Mouse (Mus musculus) midbrain, embryonic 11.5 days (tissue): ENCODE measurements around the gene Rnf141. TPM values are rescaled to one million over a fixed set of nuclear protein-coding genes. Genes with fewer than 3 reads are reported as not detected.

Source experiments
- ATAC-seq: fragments of 200-750 bp; cut with Nextera tagmentation; 2 replicates; pipeline ENCODE4 v1.8.0; 2017; ENCODE audit warnings: moderate TSS enrichment, moderate library complexity; ENCODE audit not compliant: low FRiP score
- DNase-seq: peaks from one replicate; pipeline ENCODE4 v3.0.0; 2015; ENCODE audit warnings: low spot score; ENCODE audit errors: missing footprints
- H3K27ac ChIP-seq: fragments of 300-500 bp; sonication (generic); 2 replicates; pipeline ENCODE4 v1.5.1; 2014; ENCODE audit warnings: low read depth, low read length
- H3K27me3 ChIP-seq: fragments of 300-500 bp; sonication (generic); 2 replicates; pipeline ENCODE4 v1.6.1; 2014; ENCODE audit warnings: mild to moderate bottlenecking, low read length, moderate library complexity, mixed read lengths; ENCODE audit not compliant: control insufficient read depth, insufficient read depth
- H3K36me3 ChIP-seq: fragments of 300-500 bp; sonication (generic); 2 replicates; pipeline ENCODE4 v1.6.1; 2014; ENCODE audit warnings: mild to moderate bottlenecking, low read length, moderate library complexity, mixed read lengths; ENCODE audit not compliant: control insufficient read depth, insufficient read depth
- H3K4me1 ChIP-seq: fragments of 300-500 bp; sonication (generic); 2 replicates; pipeline ENCODE4 v1.6.1; 2014; ENCODE audit warnings: low read length; ENCODE audit not compliant: control insufficient read depth, insufficient read depth
- H3K4me2 ChIP-seq: fragments of 300-500 bp; sonication (generic); 2 replicates; pipeline ENCODE4 v1.6.1; 2014; ENCODE audit warnings: mild to moderate bottlenecking, moderate library complexity
- H3K4me3 ChIP-seq: fragments of 300-500 bp; sonication (generic); 2 replicates; pipeline ENCODE4 v1.5.1; 2014; ENCODE audit warnings: low read depth, low read length
- H3K9ac ChIP-seq: fragments of 300-500 bp; sonication (generic); 2 replicates; pipeline ENCODE4 v1.6.1; 2014; ENCODE audit warnings: low read length
- H3K9me3 ChIP-seq: fragments of 300-500 bp; sonication (generic); 2 replicates; pipeline ENCODE4 v1.6.1; 2016; ENCODE audit warnings: low read length; ENCODE audit not compliant: control insufficient read depth
- WGBS: fragments of 180-500 bp; shearing (Covaris S2); extraction: QIAGEN DNeasy Blood & Tissue Kit; methylation state at CpG from one replicate; pipeline ENCODE4 v1.1.7; 2014; 5-methylcytosine and 5-hydroxymethylcytosine counted together
- polyA plus RNA-seq: library from polyadenylated mRNA; unstranded; fragments of >200 nt; fragmentation: Nextera tagmentation; extraction: Ambion mirVana; gene quantifications from 2 replicates; pipeline ENCODE4 v1.2.1, GENCODE M21; 2014

The Rnf141 gene
- polyA plus RNA-seq, 1 experiment from 2014 or later: 27.7 TPM

- 91% methylated on average over 2 of the region's 2 CpGs for WGBS
- H3K27me3 ChIP-seq: no peaks in the 10 kb centered on the region
- DNase-seq (no peak), ATAC-seq (no peak)
- H3K36me3 ChIP-seq: no peaks in the 10 kb centered on the region
- no peak overlapping the region for H3K27ac ChIP-seq
- H3K9me3 ChIP-seq: no peaks in the 10 kb centered on the region; the same call in 1 of the 2 replicates
- H3K4me1 ChIP-seq: peaks cover 4% of the 10 kb centered on the region
- H3K9ac ChIP-seq: no peak overlapping the region
- H3K4me3 ChIP-seq: no peak overlapping the region
- no peak overlapping the region for H3K4me2 ChIP-seq
These were observed 3.1 kb upstream of the Rnf141 start for GRCm38 (mm10) chr7:110847321-110847720.

DNA sequence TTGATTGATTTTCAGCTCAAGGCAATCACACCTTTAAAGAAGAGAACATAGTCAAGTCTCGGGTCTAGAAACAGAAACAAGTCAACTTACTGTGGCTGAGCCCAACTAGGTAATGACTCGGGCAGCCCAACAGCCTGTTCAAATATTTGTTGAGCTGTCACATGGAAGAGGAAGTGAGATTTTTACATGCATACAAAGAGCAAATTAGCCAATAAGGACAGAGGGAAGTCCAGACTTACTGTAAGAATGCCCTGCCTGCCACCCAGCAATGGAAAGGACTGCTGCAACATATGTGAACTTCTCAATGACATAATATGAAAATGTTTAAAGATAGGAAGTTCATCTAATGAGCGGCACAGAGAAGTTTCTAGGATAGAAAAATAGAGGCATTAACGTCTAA, 3.9 kb downstream of the Rnf141 start:
- no peaks in the 10 kb centered on the region for H3K36me3 ChIP-seq
- H3K27me3 ChIP-seq: no peaks in the 10 kb centered on the region
- ATAC-seq (no peak), DNase-seq (no peak)
- H3K4me3 ChIP-seq: no peak overlapping the region
- H3K9me3 ChIP-seq: no peaks in the 10 kb centered on the region
- 82% methylated on average over 4 of the region's 4 CpGs for WGBS
- H3K27ac ChIP-seq: no peak overlapping the region
- peaks cover 4% of the 10 kb centered on the region for H3K4me1 ChIP-seq
- no peak overlapping the region for H3K4me2 ChIP-seq
- H3K9ac ChIP-seq: no peak overlapping the region

DNA sequence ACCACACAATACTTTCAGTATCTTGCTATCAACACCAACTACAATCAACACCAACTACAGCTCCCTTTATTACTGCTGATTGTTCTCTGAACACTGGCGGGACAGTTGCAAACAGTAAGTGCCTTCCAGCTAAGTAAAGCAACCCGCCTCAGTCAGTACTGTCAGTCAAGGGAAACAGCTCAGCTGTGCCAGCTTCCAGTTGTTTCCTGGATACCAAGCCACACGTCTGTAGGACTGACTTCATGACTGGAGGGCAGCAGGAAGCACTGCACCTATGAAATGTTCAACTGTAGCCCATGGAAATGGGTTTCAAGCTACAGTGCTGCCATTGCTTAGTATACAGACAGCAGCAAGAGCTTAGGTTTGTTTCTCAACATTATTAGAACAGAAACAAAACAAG, 9.7 kb downstream of the Rnf141 start:
- Histone ChIP-seq H3K9me3 (no peaks in the 10 kb centered on the region), H3K36me3 (no peaks in the 10 kb centered on the region), H3K4me1 (no peaks in the 10 kb centered on the region), H3K4me3 (no peak overlapping the region), H3K9ac (no peak overlapping the region), H3K4me2 (no peak overlapping the region), H3K27ac (no peak overlapping the region), H3K27me3 (no peaks in the 10 kb centered on the region)
- no peak for ATAC-seq
- 72% methylated on average over 3 of the region's 3 CpGs for WGBS
- DNase-seq: no peak

DNA sequence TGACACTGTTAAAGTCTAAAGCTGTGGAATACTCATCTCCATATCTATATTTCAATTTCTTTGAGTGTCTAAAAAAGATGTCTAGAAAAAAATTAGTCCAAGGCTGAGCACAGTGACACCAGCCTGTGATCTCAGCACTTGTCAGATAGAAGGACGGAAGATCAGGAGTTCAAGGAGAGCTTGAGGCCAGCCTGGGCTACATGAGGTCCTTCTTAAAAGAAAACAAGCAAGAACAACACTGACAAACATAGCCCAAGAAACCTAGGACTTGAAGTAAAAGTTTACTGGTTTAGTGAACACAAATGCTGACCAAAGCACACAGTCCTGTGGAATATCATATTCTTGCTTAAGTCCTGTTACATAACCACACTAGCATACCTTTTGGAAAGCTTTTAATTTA, 10.2 kb downstream of the Rnf141 start:
- ATAC-seq: no peak
- Histone ChIP-seq H3K4me3 (no peak overlapping the region), H3K9me3 (no peaks in the 10 kb centered on the region), H3K4me1 (no peaks in the 10 kb centered on the region), H3K27me3 (no peaks in the 10 kb centered on the region), H3K9ac (no peak overlapping the region), H3K27ac (no peak overlapping the region), H3K4me2 (no peak overlapping the region), H3K36me3 (no peaks in the 10 kb centered on the region)
- 96% methylated on average over 1 of the region's 1 CpGs for WGBS
- DNase-seq: no peak

GRCm38 (mm10) chr7:110833024-110833423, 11.2 kb downstream of the Rnf141 start:
- Histone ChIP-seq H3K4me3 (no peak overlapping the region), H3K4me1 (no peaks in the 10 kb centered on the region), H3K27me3 (no peaks in the 10 kb centered on the region), H3K9me3 (no peaks in the 10 kb centered on the region), H3K4me2 (no peak overlapping the region), H3K27ac (no peak overlapping the region), H3K9ac (no peak overlapping the region), H3K36me3 (no peaks in the 10 kb centered on the region)
- 91% methylated on average over 1 of the region's 1 CpGs for WGBS
- ATAC-seq (no peak), DNase-seq (no peak)

DNA sequence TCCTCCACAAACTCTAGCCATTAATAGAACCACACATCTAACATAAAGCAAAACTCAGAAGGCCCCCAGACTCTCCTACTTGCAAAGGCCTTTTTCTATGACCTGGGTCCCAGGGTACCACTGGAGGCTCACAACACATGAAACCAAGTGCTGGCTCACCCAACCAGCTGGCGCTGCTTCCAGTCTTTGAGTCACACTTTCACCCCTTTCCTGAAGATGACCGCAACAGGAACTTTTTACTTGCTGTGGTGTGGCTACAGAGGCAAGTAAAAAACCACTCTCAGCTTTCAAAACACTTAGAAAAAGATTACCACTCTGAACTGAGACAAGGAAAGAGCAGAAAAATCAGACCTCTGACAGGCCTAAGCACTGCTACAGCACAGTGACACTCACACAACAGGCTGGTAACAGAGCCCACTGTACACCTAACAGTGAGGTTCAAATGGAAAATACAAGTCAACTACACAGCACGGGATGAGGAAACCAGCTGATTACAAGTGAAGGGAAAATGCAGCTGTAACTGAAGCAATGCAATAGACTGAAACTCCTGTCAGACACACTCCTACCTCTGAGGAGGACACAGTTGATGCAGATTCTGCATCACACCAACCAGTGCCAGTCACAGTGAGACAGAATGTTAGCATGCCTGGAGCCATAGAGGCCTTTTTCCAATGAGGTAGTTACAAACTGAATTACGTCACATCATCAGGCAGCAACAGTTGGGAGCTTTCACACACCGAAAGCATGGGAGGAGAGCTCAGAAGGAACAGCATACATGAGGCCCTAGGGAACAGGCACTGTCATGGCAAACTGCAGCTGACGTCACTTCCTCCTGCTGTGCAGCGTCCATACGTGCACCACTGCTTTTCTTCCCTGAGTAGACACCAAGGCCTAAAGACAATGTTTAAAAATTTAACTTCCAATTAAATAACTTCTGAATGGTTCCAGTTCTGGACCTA, 20.0 kb downstream of the Rnf141 start:
- no peak overlapping the region for H3K4me2 ChIP-seq
- 94% methylated on average over 8 of the region's 8 CpGs for WGBS
- H3K9me3 ChIP-seq: no peaks in the 10 kb centered on the region
- no peak for ATAC-seq
- H3K4me3 ChIP-seq: no peak overlapping the region
- peaks cover 2% of the 10 kb centered on the region; the same call in 1 of the 2 replicates for H3K36me3 ChIP-seq
- H3K4me1 ChIP-seq: no peaks in the 10 kb centered on the region
- H3K27me3 ChIP-seq: no peaks in the 10 kb centered on the region
- no peak for DNase-seq
- no peak overlapping the region for H3K9ac ChIP-seq
- no peak overlapping the region for H3K27ac ChIP-seq

DNA sequence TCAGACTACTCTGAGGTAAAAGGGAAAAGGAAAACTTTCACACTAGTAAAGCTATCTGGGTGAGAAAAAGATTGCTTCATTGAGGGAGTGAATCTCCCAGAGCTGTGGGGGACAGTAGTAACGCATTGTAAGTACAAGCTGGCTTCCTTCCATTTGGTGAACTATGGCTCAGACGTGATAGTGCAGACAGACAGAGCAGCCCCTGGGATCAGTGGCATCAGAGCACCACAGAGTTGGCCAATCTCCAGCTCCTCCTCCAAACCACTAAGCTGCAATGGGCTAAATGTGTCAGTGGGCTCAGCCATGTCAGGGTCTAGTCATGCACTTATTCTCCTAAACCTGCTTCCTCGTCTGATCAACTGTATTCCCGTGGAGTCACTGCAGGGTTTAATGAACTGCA, 20.7 kb downstream of the Rnf141 start:
- Histone ChIP-seq H3K4me1 (no peaks in the 10 kb centered on the region), H3K36me3 (peaks cover 2% of the 10 kb centered on the region; the same call in 1 of the 2 replicates), H3K9ac (no peak overlapping the region), H3K9me3 (no peaks in the 10 kb centered on the region), H3K4me3 (no peak overlapping the region), H3K27me3 (no peaks in the 10 kb centered on the region), H3K4me2 (no peak overlapping the region), H3K27ac (no peak overlapping the region)
- ATAC-seq: no peak
- DNase-seq: no peak
- WGBS: 88% methylated on average over 4 of the region's 4 CpGs

DNA sequence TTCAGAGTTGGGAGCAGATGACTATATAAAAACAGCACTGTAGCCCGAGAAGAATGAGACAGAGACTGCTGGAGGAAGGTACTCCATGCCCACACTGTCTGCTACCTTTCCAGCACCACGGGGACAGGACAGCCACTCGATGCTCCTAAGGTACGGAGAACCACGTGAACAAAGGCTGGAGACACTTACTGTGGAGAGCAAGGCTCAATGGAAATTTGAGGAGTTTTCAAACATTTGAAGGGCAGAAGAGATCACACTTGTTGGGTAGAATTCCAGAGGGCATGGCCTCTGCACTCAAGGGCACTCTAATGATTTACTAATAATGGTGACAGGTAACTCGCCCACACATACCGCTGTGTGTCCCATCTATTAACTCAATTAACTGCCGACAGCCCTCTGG, 21.2 kb downstream of the Rnf141 start:
- no peaks in the 10 kb centered on the region for H3K27me3 ChIP-seq
- H3K27ac ChIP-seq: no peak overlapping the region
- H3K4me2 ChIP-seq: no peak overlapping the region
- peaks cover 2% of the 10 kb centered on the region; the same call in 1 of the 2 replicates for H3K36me3 ChIP-seq
- WGBS: 90% methylated on average over 8 of the region's 8 CpGs
- no peaks in the 10 kb centered on the region for H3K4me1 ChIP-seq
- ATAC-seq: no peak
- H3K4me3 ChIP-seq: no peak overlapping the region
- H3K9me3 ChIP-seq: no peaks in the 10 kb centered on the region
- H3K9ac ChIP-seq: no peak overlapping the region
- no peak for DNase-seq

GRCm38 (mm10) chr7:110822055-110822454, 22.2 kb downstream of the Rnf141 start:
- no peak for ATAC-seq
- no peak overlapping the region for H3K4me2 ChIP-seq
- 89% methylated on average over 4 of the region's 4 CpGs for WGBS

More at GRCm38 (mm10) chr7:110822055-110822454, 22.2 kb downstream of the Rnf141 start:
- Histone ChIP-seq H3K9ac (no peak overlapping the region), H3K4me1 (no peaks in the 10 kb centered on the region), H3K9me3 (no peaks in the 10 kb centered on the region), H3K27ac (no peak overlapping the region), H3K27me3 (no peaks in the 10 kb centered on the region), H3K4me3 (no peak overlapping the region), H3K36me3 (peaks cover 2% of the 10 kb centered on the region; the same call in 1 of the 2 replicates)
- no peak for DNase-seq
